Mouse (Mus musculus) cortical plate, adult 2 months (tissue): ENCODE results near the gene Srp72. TPM values are rescaled to one million over a fixed set of nuclear protein-coding genes. Genes with fewer than 3 reads are reported as not detected.
A peak's percentile ranks its signal among the peaks of the same experiment; 100 is the strongest.
"Not testable (repeated sequence)": the region's sequence is repeated elsewhere in the genome, so short reads cannot be mapped to it uniquely, and the experiment has no call there.

Source experiments
- H3K27ac ChIP-seq: fragments of 200-500 bp; 2 replicates; pipeline ENCODE4 v1.5.1; 2012; ENCODE audit warnings: low read length, control low read depth, inconsistent platforms; ENCODE audit not compliant: insufficient read depth
- H3K4me1 ChIP-seq: fragments of 200-500 bp; 2 replicates; pipeline ENCODE4 v1.6.1; 2011; ENCODE audit warnings: low read length; ENCODE audit not compliant: control insufficient read depth, insufficient read depth
- H3K4me3 ChIP-seq: fragments of 200-500 bp; 2 replicates; pipeline ENCODE4 v1.5.1; 2011; ENCODE audit warnings: mild to moderate bottlenecking, low read length, control low read depth; ENCODE audit not compliant: insufficient read depth
- CTCF ChIP-seq: fragments of 200-500 bp; IDR thresholded peaks from 2 replicates; pipeline ENCODE4 v1.5.1; 2011; ENCODE audit warnings: mild to moderate bottlenecking, control low read depth, low read length; ENCODE audit not compliant: insufficient read depth; ENCODE audit errors: extremely low read depth
- POLR2A ChIP-seq: fragments of 200-500 bp; IDR thresholded peaks from 2 replicates; pipeline ENCODE4 v1.6.1; 2011; ENCODE audit warnings: mild to moderate bottlenecking, low read length, control low read depth; ENCODE audit not compliant: insufficient read depth; ENCODE audit errors: extremely low read depth
- polyA plus RNA-seq: library from polyadenylated mRNA; depleted of rRNA; stranded (reverse); fragments of >200 nt; gene quantifications from 2 replicates; pipeline ENCODE4 v1.2.3, GENCODE M21; 2012

Srp72 gene
- polyA plus RNA-seq, 1 experiment = 62.6 TPM

- Histone ChIP-seq H3K27ac (no peak overlapping the region), H3K4me1 (no peaks in the 10 kb centered on the region)
- no peak for TF ChIP-seq CTCF
- no peak for TF ChIP-seq POLR2A
Measured at GRCm38 (mm10) chr5:76959587-76959986, 14.9 kb upstream of the Srp72 start.

GRCm38 (mm10) chr5:76962545-76962944, 11.9 kb upstream of the Srp72 start:
- H3K4me3 ChIP-seq = no peak overlapping the region
- no peaks in the 10 kb centered on the region for H3K4me1 ChIP-seq
- no peak for TF ChIP-seq POLR2A
- no peak for TF ChIP-seq CTCF
- no peak overlapping the region for H3K27ac ChIP-seq

More at GRCm38 (mm10) chr5:76959587-76959986, 14.9 kb upstream of the Srp72 start:
- H3K4me3 ChIP-seq = no peak overlapping the region

GRCm38 (mm10) chr5:76964651-76965050, 9.8 kb upstream of the Srp72 start:
- no peak overlapping the region for H3K4me3 ChIP-seq
- TF ChIP-seq CTCF (0 out of 2 replicates have a peak, but pooled peaks have one; percentile 14), POLR2A (no peak)
- no peak overlapping the region for H3K27ac ChIP-seq
- H3K4me1 ChIP-seq = no peaks in the 10 kb centered on the region

GRCm38 (mm10) chr5:76969250-76969649, 5.2 kb upstream of the Srp72 start:
- Histone ChIP-seq H3K27ac (no peak overlapping the region), H3K4me3 (no peak overlapping the region)
- TF ChIP-seq POLR2A (no peak), CTCF (no peak)

GRCm38 (mm10) chr5:76971115-76971514, 3.4 kb upstream of the Srp72 start:
- not testable (repeated sequence) for H3K27ac ChIP-seq, H3K4me1 ChIP-seq, H3K4me3 ChIP-seq

More at GRCm38 (mm10) chr5:76969250-76969649, 5.2 kb upstream of the Srp72 start:
- peaks cover 2% of the 10 kb centered on the region; the same call in 1 of the 2 replicates for H3K4me1 ChIP-seq

GRCm38 (mm10) chr5:76973488-76973887, 995 bp upstream of the Srp72 start:
- H3K4me3 ChIP-seq = peak overlapping the region; percentile 85; the same call in 1 of the 2 replicates
- TF ChIP-seq CTCF (no peak), POLR2A (no peak)
- H3K27ac ChIP-seq = no peak overlapping the region
- peaks cover 2% of the 10 kb centered on the region; the same call in 1 of the 2 replicates for H3K4me1 ChIP-seq

- TF ChIP-seq POLR2A (no peak), CTCF (no peak)
- H3K4me1 ChIP-seq = peaks cover 2% of the 10 kb centered on the region; the same call in 1 of the 2 replicates
- H3K27ac ChIP-seq = no peak overlapping the region
- H3K4me3 ChIP-seq = peak overlapping the region; percentile 85
Measured at GRCm38 (mm10) chr5:76974207-76974553, 303 bp upstream of the Srp72 start.

GRCm38 (mm10) chr5:76975736-76976135, 1.3 kb downstream of the Srp72 start:
- no peak for TF ChIP-seq CTCF
- no peak for TF ChIP-seq POLR2A
- H3K4me3 ChIP-seq = peak overlapping the region; percentile 85; the same call in 1 of the 2 replicates
- H3K4me1 ChIP-seq = peaks cover 2% of the 10 kb centered on the region; the same call in 1 of the 2 replicates
- no peak overlapping the region for H3K27ac ChIP-seq

GRCm38 (mm10) chr5:76984015-76984414, 9.5 kb downstream of the Srp72 start:
- H3K27ac ChIP-seq = no peak overlapping the region
- H3K4me1 ChIP-seq = no peaks in the 10 kb centered on the region
- TF ChIP-seq POLR2A (no peak), CTCF (no peak)
- H3K4me3 ChIP-seq = no peak overlapping the region

- TF ChIP-seq CTCF = no peak
- TF ChIP-seq POLR2A = no peak
- H3K4me1 ChIP-seq = no peaks in the 10 kb centered on the region
- no peak overlapping the region for H3K4me3 ChIP-seq
- no peak overlapping the region for H3K27ac ChIP-seq
Measured at GRCm38 (mm10) chr5:76990789-76991188, 16.3 kb downstream of the Srp72 start.
